13 mouse cellular contexts compared by ENCODE assay signal in the genomic region with DNA sequence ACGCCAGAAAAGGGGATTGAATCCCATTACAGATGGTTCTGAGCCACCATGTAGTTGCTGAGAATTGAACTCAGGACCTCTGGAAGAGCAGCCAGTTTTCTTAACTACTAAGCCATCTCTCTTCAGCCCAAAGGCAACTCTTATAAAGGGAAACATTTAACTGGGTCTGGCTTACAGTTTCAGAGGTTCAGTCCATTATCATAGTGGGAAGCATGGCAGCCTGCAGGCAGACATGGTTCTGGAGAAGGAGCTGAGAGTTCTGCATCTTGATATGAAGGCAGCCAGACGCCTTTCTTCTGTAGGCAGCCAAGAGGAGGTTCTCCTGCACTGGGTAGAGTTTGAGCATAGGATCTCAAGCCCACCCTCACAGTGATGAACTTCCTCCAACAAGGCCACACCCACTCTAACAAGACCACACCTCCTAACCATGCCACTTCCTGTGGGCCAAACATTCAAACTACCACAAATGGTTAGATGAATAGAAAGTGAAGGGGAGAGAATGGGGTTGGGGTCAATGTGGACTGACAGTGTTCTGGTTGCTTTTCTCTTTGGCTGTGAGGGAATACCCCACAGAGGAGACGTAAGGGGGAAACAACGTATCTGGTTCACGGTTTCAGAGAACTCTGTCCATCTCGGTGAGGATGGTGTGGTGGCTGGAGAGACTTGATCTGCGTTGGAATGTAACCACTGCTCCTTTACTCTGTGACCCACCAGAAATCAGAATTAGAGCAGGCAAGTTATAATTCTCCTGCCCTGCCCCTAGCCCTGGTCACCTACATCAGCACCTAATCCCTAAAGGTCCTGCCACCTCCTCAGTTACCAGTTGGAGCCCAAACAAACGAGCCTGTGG.
"Had no signal": no experiment of that assay in that cellular context is flagged by ENCODE, and none has a peak within 500 bp of the region (broad histone marks: within the 10 kb centered on the region; RNA-seq: fewer than 3 reads in every experiment).

No protein-coding gene starts in this region.

- ATAC-seq: liver, postnatal 0 days; lung, postnatal 0 days; midbrain, embryonic 13.5 days had no signal

- H3K4me3 ChIP-seq: layer of hippocampus, adult 2 months; left cerebral cortex, adult 2 months; midbrain, embryonic 13.5 days had no signal

- H3K4me2 ChIP-seq: lung, embryonic 14.5 days; midbrain, embryonic 13.5 days had no signal

- H3K27ac ChIP-seq: kidney, postnatal 0 days; layer of hippocampus, adult 2 months; left cerebral cortex, adult 2 months; liver, embryonic 14.5 days; macrophage; midbrain, embryonic 13.5 days had no signal

- H3K9ac ChIP-seq: liver, embryonic 14.5 days; liver, postnatal 0 days; lung, embryonic 14.5 days; midbrain, embryonic 13.5 days had no signal

- DNase-seq: kidney, adult 2 months; kidney, postnatal 25 days; layer of hippocampus, postnatal 36 days; liver, postnatal 0 days; lung, embryonic 14.5 days; thymus, adult 18-20 months had no signal

- H3K9me3 ChIP-seq: midbrain, embryonic 13.5 days had no signal

- H3K36me3 ChIP-seq: midbrain, embryonic 13.5 days had no signal
